Mouse (Mus musculus): ENCODE data around the gene Spats2l.
A peak's percentile ranks its signal among the peaks of the same experiment; 100 is the strongest.

Gene Spats2l

DNA sequence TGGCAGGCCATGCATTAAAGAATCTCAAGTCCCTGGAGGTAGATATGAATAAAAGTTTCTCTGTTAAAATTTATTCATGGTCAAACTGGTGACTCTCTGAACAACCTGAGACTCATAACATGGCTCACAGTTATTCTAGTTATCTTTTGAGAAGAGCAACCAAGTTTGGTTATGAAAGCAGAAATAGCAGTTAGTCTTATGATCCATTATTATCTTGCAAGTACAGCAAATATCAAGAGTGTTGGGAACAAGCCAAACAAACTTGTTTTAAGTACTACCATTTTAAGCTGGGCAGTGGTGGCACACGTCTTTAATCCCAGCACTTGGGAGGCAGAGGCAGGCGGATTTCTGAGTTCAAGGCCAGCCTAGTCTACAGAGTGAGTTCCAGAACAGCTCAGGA lies 217.3 kb downstream of the Spats2l start:
- no peak for DNase-seq

GRCm38 (mm10) chr1:57995432-57996132 lies 221.6 kb downstream of the Spats2l start, which contains the start of gene Sgo2a:
Gene Sgo2a, plus strand, starts transcription at chr1:57995971.
- peak; percentile 98 for DNase-seq

- DNase-seq = no peak
Measured at GRCm38 (mm10) chr1:57996133-57996615, 222.2 kb downstream of the Spats2l start.

All from cerebellum, postnatal 10 days (tissue).